Mouse (Mus musculus) liver, embryonic 12.5 days (tissue): ENCODE measurements around the gene Ubc. TPM values are rescaled to one million over a fixed set of nuclear protein-coding genes. Genes with fewer than 3 reads are reported as not detected.
A peak's percentile ranks its signal among the peaks of the same experiment; 100 is the strongest.

Experiments
- ATAC-seq: fragments of 200-750 bp; cut with Nextera tagmentation; 2 replicates; pipeline ENCODE4 v1.8.0; 2017; ENCODE audit warnings: moderate number of reproducible peaks, mild to moderate bottlenecking, moderate library complexity
- H3K27ac ChIP-seq: fragments of 300-500 bp; sonication (generic); 2 replicates; pipeline ENCODE4 v1.5.1; 2016; ENCODE audit warnings: mild to moderate bottlenecking
- H3K27me3 ChIP-seq: fragments of 300-500 bp; sonication (generic); replicated peaks from 2 replicates; pipeline ENCODE4 v1.6.1; 2016; ENCODE audit warnings: mild to moderate bottlenecking, moderate library complexity
- H3K36me3 ChIP-seq: fragments of 300-500 bp; sonication (generic); 2 replicates; pipeline ENCODE4 v1.6.1; 2016; ENCODE audit warnings: mild to moderate bottlenecking, moderate library complexity
- H3K4me1 ChIP-seq: fragments of 300-500 bp; sonication (generic); 2 replicates; pipeline ENCODE4 v1.6.1; 2016
- H3K4me2 ChIP-seq: fragments of 300-500 bp; sonication (generic); 2 replicates; pipeline ENCODE4 v1.6.1; 2016; ENCODE audit warnings: mild to moderate bottlenecking, moderate library complexity
- H3K4me3 ChIP-seq: fragments of 300-500 bp; sonication (generic); 2 replicates; pipeline ENCODE4 v1.5.1; 2016; ENCODE audit warnings: mild to moderate bottlenecking, moderate library complexity
- H3K9ac ChIP-seq: fragments of 300-500 bp; sonication (generic); 2 replicates; pipeline ENCODE4 v1.6.1; 2016; ENCODE audit warnings: mild to moderate bottlenecking, moderate library complexity
- H3K9me3 ChIP-seq: fragments of 300-500 bp; sonication (generic); replicated peaks from 2 replicates; pipeline ENCODE4 v1.6.1; 2016; ENCODE audit warnings: mild to moderate bottlenecking, moderate library complexity
- WGBS: fragments of 180-500 bp; shearing (Covaris S2); methylation state at CpG from one replicate; pipeline ENCODE4 v1.1.7; 2016; ENCODE audit not compliant: insufficient replicate concordance; 5-methylcytosine and 5-hydroxymethylcytosine counted together
- polyA plus RNA-seq: library from polyadenylated mRNA; unstranded; fragments of >200 nt; fragmentation: Nextera tagmentation; extraction: Ambion mirVana; gene quantifications from 2 replicates; pipeline ENCODE4 v1.2.1, GENCODE M21; 2016

Gene Ubc
- polyA plus RNA-seq, 1 experiment from 2014 or later: 673 TPM

DNA sequence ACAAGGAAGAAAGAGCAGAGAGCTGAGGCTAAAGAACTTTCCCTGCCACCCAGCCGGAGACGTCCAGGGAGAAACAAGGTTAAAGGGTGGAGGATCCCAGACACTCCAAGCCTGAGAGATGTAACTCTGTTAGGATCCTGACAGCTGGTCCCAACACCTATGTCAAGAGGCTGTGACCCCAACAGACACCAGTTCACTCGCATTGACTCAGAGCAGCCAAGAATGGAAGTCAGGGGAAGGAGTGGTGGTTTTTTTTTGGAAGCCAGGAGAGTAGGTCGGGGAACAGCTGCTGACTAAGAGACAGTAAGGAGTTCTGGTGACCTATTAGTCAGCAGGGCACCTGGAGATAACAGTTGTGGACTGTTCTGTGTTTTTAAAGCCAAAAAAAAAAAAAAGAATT lies 18.0 kb downstream of the Ubc start:
- Histone ChIP-seq H3K9ac (no peak overlapping the region), H3K4me1 (no peaks in the 10 kb centered on the region), H3K36me3 (no peaks in the 10 kb centered on the region), H3K9me3 (no peaks in the 10 kb centered on the region), H3K4me3 (no peak overlapping the region), H3K27ac (no peak overlapping the region), H3K27me3 (no peaks in the 10 kb centered on the region), H3K4me2 (no peak overlapping the region)
- WGBS: 80% methylated on average over 4 of the region's 4 CpGs
- no peak for ATAC-seq

DNA sequence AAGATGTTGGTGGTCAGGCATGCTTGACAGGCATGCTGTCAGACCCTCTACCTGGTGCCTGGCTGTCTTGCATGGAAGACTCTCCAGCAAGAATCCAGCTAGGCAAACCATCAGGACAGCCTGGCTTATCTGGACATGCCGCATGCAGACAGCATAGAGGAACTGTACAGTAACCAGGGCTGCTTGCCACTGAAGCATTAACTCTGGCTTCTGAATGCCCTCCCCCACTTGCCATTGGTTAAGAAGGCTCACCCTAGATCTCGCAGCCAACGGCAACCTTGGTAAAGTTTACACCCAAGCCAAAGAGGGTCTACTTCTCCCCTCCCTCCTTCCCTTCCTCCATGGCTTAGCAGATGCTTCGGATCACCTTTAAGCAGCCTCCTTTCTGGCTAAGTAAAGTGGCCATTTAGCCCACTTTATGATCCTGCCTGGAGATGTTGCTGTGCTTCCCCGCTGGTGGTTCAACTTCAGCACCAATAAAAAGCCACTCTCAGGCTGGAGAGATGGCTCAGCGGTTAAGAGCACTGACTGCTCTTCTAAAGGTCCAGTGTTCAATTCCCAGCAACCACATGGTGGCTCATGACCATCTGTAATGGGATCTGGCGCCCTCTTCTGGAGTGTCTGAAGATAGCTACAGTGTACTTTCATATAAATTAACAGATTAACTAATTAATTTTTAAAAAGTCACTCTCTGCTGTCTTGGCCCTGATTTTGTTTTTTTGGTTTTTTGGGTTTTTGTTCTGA lies 18.9 kb downstream of the Ubc start:
- Histone ChIP-seq H3K27ac (no peak overlapping the region), H3K4me1 (no peaks in the 10 kb centered on the region), H3K4me3 (no peak overlapping the region), H3K4me2 (no peak overlapping the region), H3K27me3 (no peaks in the 10 kb centered on the region), H3K36me3 (no peaks in the 10 kb centered on the region), H3K9ac (no peak overlapping the region), H3K9me3 (no peaks in the 10 kb centered on the region)
- WGBS: 59% methylated on average over 7 of the region's 7 CpGs
- ATAC-seq: no peak

DNA sequence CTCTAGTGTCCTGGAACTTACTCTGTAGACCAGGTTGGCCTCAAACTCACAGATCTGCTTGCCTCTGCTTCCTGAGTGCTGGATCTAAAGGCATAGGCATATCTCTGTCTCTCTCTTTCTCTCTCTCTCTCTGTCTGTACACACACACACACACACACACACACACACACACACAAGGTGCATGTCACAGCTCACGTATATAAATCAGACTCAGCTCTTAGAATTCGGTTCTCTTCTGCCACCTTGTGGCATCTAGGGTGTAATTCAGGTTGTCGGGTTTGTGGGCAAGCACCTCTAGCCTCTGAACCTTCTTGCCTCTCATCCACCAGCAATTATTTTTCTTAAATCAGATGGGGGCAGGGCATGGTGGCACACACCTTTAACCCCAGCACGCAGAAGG lies 21.4 kb downstream of the Ubc start:
- no peaks in the 10 kb centered on the region for H3K36me3 ChIP-seq
- no peak overlapping the region for H3K4me2 ChIP-seq
- no peaks in the 10 kb centered on the region for H3K9me3 ChIP-seq
- no peak overlapping the region for H3K9ac ChIP-seq
- peak; percentile 17; the same call in 1 of the 2 replicates for ATAC-seq
- no peak overlapping the region for H3K27ac ChIP-seq
- H3K4me1 ChIP-seq: 0 out of 2 replicates have a peak, but pooled peaks cover 4% of the 10 kb centered on the region
- no peak overlapping the region for H3K4me3 ChIP-seq
- H3K27me3 ChIP-seq: no peaks in the 10 kb centered on the region
- WGBS: 0% methylated on average over 4 of the region's 4 CpGs

DNA sequence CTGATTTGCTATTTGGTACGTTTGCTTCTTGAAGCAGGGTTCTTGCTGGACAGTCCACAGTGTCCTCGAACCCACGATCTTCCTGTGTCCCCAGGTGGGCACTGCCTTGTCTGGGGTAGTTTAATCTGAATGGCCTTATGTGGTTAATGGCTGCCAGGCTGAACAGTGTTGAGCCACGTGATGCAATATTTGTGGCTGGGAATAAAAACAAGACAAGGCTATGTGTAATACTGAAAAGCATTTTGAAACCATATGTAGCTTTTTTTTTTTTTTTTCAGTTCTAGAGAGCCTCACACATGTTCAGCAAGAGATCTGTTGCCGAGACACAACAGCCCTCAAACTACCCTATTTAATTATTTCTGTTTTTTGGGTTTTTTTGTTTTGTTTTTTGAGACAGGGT lies 21.8 kb downstream of the Ubc start:
- Histone ChIP-seq H3K27ac (no peak overlapping the region), H3K36me3 (no peaks in the 10 kb centered on the region), H3K4me2 (no peak overlapping the region), H3K4me1 (0 out of 2 replicates have a peak, but pooled peaks cover 4% of the 10 kb centered on the region), H3K9me3 (no peaks in the 10 kb centered on the region), H3K4me3 (no peak overlapping the region), H3K9ac (no peak overlapping the region), H3K27me3 (no peaks in the 10 kb centered on the region)
- WGBS: 56% methylated on average over 5 of the region's 5 CpGs
- ATAC-seq: no peak

DNA sequence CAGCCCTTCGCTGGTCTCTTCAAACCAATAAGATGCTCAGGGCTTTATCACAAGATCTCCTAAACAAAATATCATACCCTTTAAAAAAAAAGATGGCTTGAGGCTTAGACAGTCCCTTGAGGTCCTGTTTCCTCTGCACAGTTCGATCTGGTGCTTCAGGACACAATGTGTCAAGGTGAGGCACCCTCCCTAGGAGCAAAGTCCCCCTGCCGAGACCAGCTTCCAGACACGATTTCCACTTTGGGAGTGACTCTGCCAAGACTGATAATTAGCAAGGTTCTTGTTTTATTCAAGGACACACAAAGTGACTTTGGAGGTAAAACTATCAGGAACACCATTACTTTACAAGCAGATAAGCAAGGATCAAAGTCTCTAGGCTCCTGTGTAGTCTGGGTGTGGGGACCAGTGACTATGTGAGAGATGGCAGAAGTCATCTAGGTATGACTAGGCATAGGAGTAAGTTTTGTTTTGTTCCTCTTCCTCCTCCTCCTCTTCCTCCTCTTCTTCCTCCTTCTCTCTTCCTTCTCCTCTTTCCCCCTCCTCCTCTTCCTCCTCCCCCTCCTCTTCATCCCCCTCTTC lies 25.1 kb downstream of the Ubc start:
- Histone ChIP-seq H3K27ac (no peak overlapping the region), H3K4me1 (0 out of 2 replicates have a peak, but pooled peaks cover 4% of the 10 kb centered on the region), H3K9ac (no peak overlapping the region), H3K9me3 (no peaks in the 10 kb centered on the region), H3K4me2 (no peak overlapping the region), H3K36me3 (no peaks in the 10 kb centered on the region), H3K4me3 (no peak overlapping the region), H3K27me3 (no peaks in the 10 kb centered on the region)
- ATAC-seq: no peak
- WGBS: 58% methylated on average over 4 of the region's 4 CpGs

DNA sequence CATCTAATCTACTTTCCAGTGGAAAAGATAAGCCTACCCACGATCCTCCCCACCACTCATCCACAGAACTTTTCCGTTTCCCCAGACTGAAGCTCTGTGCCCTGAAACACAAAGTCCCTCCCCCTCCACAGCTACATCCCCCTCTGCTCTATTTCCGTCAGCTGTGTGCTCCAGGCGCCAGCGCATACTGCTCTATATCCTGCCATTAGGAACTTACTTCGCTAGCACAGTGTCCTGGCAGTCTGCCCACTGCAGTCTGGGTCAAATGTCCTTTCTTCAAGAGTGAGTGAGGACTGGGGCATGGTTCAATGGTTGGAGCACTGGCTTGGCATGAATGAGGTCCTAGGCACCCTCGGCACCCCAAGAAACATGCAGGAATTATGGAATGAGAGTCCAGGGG lies 26.1 kb downstream of the Ubc start:
- Histone ChIP-seq H3K27me3 (no peaks in the 10 kb centered on the region), H3K36me3 (no peaks in the 10 kb centered on the region), H3K9ac (no peak overlapping the region), H3K4me1 (0 out of 2 replicates have a peak, but pooled peaks cover 4% of the 10 kb centered on the region), H3K27ac (no peak overlapping the region), H3K4me2 (no peak overlapping the region), H3K9me3 (no peaks in the 10 kb centered on the region), H3K4me3 (no peak overlapping the region)
- WGBS: 43% methylated on average over 7 of the region's 7 CpGs
- ATAC-seq: 0 out of 2 replicates have a peak, but pooled peaks have one; percentile 36

DNA sequence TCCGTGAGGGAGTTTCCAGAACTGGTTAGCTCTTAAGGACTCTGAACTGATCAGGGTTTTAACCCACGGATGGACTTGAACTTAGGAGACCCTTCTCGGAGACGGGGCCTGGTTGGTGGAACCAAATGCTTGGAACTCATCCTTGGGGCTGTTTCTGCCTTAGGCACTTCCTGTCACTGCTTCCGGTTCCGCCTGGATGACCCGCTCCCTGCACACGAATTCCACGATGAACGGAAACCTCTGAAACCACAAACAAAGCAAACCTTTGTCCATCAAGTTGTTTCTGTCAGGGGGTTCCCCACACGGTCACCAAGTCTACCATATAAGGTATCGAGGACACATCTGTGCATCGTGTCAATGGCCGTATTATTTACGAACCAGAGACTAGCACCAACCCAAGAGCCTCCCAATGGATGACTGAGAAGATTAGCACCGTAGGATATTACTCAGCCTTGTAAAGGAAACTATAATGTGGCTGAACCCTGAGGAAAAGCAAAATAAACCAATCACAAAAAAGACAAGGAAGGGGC lies 29.0 kb downstream of the Ubc start:
- H3K4me3 ChIP-seq: no peak overlapping the region
- no peaks in the 10 kb centered on the region for H3K36me3 ChIP-seq
- no peak overlapping the region for H3K9ac ChIP-seq
- peak overlapping the region; percentile 22; the same call in 1 of the 2 replicates for H3K4me2 ChIP-seq
- peaks cover 18% of the 10 kb centered on the region for H3K4me1 ChIP-seq
- no peaks in the 10 kb centered on the region for H3K27me3 ChIP-seq
- H3K27ac ChIP-seq: no peak overlapping the region
- WGBS: 36% methylated on average over 16 of the region's 16 CpGs
- H3K9me3 ChIP-seq: no peaks in the 10 kb centered on the region
- ATAC-seq: no peak

DNA sequence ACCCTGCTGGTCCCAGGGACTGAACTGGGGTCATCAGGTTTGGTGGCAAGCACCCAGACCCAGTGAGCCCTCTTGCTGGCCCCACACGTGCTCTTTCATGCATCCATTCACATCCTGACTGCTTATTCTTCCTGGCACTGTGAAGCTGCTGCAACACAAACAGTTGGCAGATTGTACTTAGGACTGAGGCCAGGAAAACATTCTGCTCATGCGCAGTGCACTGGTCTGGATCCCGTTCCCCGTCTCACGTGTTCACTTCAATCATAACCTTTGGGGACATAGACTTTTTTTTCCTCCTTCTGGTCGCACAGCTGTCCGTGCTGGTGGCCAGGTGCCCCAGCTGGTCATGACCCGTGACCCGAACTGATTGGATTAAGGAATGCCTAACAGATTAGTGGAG lies 29.4 kb downstream of the Ubc start:
- H3K9ac ChIP-seq: no peak overlapping the region
- no peak overlapping the region for H3K4me3 ChIP-seq
- 72% methylated on average over 9 of the region's 9 CpGs for WGBS
- H3K27me3 ChIP-seq: no peaks in the 10 kb centered on the region
- H3K4me1 ChIP-seq: peaks cover 22% of the 10 kb centered on the region
- H3K36me3 ChIP-seq: no peaks in the 10 kb centered on the region
- H3K4me2 ChIP-seq: peak overlapping the region; percentile 22; the same call in 1 of the 2 replicates
- no peak overlapping the region for H3K27ac ChIP-seq
- no peak for ATAC-seq
- no peaks in the 10 kb centered on the region for H3K9me3 ChIP-seq

DNA sequence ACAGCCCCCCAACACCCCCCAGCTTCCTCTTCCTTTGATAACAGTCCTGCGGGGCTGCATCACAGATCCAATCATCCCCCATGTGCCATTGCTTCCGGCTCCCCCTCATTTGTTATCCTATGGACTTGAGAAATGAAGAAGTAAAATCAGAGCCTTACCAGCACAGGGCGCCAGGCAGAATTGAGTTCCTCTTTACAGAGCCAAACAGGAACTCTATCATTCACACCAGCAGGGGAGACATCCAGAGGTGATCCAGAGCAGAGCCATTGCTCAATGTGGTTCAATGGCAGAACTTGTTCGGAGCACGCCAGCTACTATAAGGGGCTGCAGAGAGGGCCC lies 31.8 kb downstream of the Ubc start:
- peaks cover 25% of the 10 kb centered on the region for H3K4me1 ChIP-seq
- no peak overlapping the region for H3K4me3 ChIP-seq
- WGBS: 20% methylated on average over 5 of the region's 5 CpGs
- ATAC-seq: peak; percentile 40; the same call in 1 of the 2 replicates
- H3K27me3 ChIP-seq: no peaks in the 10 kb centered on the region
- peak overlapping the region; percentile 41 for H3K4me2 ChIP-seq
- H3K27ac ChIP-seq: no peak overlapping the region
- H3K9ac ChIP-seq: no peak overlapping the region
- H3K9me3 ChIP-seq: no peaks in the 10 kb centered on the region
- H3K36me3 ChIP-seq: no peaks in the 10 kb centered on the region

DNA sequence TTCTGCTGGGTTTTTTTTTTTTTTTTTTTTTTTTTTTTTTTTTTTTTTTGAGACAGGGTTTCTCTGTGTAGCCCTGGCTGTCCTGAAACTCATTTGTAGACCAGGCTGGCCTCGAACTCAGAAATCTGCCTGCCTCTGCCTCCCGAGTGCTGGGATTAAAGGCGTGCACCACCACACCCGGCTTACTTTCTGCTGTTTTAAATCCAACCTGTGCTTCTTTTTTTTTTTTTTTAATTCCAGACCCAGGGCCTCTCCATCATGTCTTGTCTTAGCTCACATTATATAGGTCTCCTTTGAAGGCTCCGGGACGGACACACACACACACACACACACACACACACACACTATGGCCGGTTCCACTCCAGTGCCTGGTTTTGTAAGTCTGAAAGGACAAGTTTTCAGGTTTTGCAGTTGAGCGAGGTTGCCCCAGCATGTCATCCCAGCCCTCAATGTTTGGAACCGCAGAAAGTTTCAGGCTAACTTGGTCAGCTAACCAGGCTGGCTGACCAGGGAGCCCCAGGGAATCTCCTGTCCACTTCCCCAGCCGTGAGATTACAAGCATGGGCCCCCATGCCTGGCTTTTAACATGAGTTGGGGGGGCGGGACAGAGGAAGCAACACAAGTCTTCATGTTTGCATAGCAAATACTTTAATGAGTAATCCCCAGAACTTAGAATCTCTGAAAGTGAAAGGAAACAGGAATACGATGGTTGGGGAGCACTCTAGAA lies 32.3 kb downstream of the Ubc start:
- Histone ChIP-seq H3K4me1 (peaks cover 25% of the 10 kb centered on the region), H3K36me3 (no peaks in the 10 kb centered on the region), H3K9ac (no peak overlapping the region), H3K27me3 (no peaks in the 10 kb centered on the region), H3K4me3 (no peak overlapping the region), H3K9me3 (no peaks in the 10 kb centered on the region), H3K4me2 (peak overlapping the region; percentile 41), H3K27ac (peak overlapping the region; percentile 41)
- no peak for ATAC-seq
- WGBS: 52% methylated on average over 12 of the region's 12 CpGs

DNA sequence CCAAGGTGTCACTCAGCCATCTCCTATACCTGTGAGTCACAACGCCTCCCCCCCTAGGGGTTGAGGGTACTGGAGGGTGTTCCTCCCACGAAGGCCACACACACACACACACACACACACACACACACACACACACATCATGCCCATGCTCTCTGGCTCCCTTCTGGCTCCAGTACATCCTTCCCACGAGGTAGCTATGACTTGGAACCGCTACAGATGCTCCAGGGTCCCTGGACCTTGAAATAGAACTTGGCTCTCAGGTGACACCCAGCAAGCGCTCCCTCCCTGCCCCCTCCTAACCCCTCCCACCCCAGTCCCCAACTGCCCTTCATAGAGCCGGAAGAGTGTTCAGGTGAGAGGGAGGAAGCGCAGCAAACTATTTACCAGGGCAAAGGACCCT lies 34.4 kb downstream of the Ubc start:
- no peak overlapping the region for H3K27ac ChIP-seq
- WGBS: 34% methylated on average over 7 of the region's 7 CpGs
- H3K9ac ChIP-seq: no peak overlapping the region
- no peaks in the 10 kb centered on the region for H3K27me3 ChIP-seq
- no peak overlapping the region for H3K4me2 ChIP-seq
- H3K4me3 ChIP-seq: no peak overlapping the region
- no peaks in the 10 kb centered on the region for H3K36me3 ChIP-seq
- no peak for ATAC-seq
- H3K9me3 ChIP-seq: no peaks in the 10 kb centered on the region
- H3K4me1 ChIP-seq: peaks cover 31% of the 10 kb centered on the region

DNA sequence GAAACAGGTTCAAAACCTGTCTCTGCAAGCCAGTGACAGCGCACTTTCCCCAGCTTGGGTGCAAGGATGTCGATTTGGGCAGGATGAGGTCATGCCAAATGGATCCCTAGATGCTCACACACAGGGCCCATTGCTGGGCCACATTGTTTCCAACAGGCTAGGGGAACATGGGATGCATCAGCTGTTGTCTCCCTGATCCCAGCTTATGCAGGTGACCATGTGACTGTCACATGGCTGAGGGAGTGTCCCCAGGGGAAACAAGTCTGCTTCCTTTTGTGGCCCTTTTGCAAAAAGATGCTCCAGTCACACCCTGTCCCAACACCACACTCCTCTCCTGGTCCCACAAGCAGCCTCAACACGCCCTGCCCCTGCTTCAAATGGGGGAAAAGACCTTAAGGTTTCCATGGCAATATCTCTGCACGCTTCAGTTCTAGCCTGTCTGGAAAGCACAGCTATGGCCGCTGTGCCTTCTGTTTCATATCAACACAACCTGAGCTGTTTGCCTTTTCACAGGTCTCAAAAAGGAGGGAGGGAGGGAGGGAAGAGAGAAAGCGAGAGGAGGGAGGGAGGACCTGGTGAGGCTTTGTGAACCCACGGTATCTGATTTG lies 35.0 kb downstream of the Ubc start:
- no peaks in the 10 kb centered on the region for H3K36me3 ChIP-seq
- H3K4me1 ChIP-seq: peaks cover 31% of the 10 kb centered on the region
- no peaks in the 10 kb centered on the region for H3K27me3 ChIP-seq
- H3K27ac ChIP-seq: no peak overlapping the region
- no peak overlapping the region for H3K4me3 ChIP-seq
- no peak overlapping the region for H3K4me2 ChIP-seq
- H3K9me3 ChIP-seq: no peaks in the 10 kb centered on the region
- 58% methylated on average over 7 of the region's 7 CpGs for WGBS
- ATAC-seq: no peak
- H3K9ac ChIP-seq: no peak overlapping the region
